Mouse (Mus musculus) heart, embryonic 14.5 days (tissue): ENCODE results near the gene Daxx. TPM values are rescaled to one million over a fixed set of nuclear protein-coding genes. Genes with fewer than 3 reads are reported as not detected.
"Not testable (repeated sequence)": the region's sequence is repeated elsewhere in the genome, so short reads cannot be mapped to it uniquely, and the experiment has no call there.

Experiments
- ATAC-seq: fragments of 200-750 bp; cut with Nextera tagmentation; 2 replicates; pipeline ENCODE4 v1.8.0; 2017; ENCODE audit warnings: low read depth, moderate TSS enrichment; ENCODE audit not compliant: insufficient number of reproducible peaks, insufficient read depth, low FRiP score
- H3K27ac ChIP-seq, 2 experiments: fragments of 200-500 bp in 1 of 2; fragments of 300-500 bp in 1 of 2; sonication (generic) in 1 of 2; replicated peaks in 1 of 2; 2 replicates each; pipeline ENCODE4 v1.5.1; 2012 to 2014; ENCODE audit warnings: low read depth in 2 of 2, low read length in 2 of 2, control low read depth in 1 of 2, mild to moderate bottlenecking in 1 of 2, mixed read lengths in 1 of 2; ENCODE audit not compliant: control insufficient read depth in 1 of 2, insufficient read depth in 1 of 2
- H3K27me3 ChIP-seq: fragments of 300-500 bp; sonication (generic); 2 replicates; pipeline ENCODE4 v1.6.1; 2014; ENCODE audit warnings: mild to moderate bottlenecking, low read length, control low read depth; ENCODE audit not compliant: control insufficient read depth, insufficient read depth
- H3K36me3 ChIP-seq: fragments of 300-500 bp; sonication (generic); 2 replicates; pipeline ENCODE4 v1.6.1; 2014; ENCODE audit warnings: mild to moderate bottlenecking, control low read depth, low read length, mixed read lengths; ENCODE audit not compliant: control insufficient read depth, insufficient read depth
- H3K4me1 ChIP-seq, 2 experiments: fragments of 200-500 bp in 1 of 2; fragments of 300-500 bp in 1 of 2; sonication (generic) in 1 of 2; 2 replicates each; pipeline ENCODE4 v1.6.1; 2012 to 2014; ENCODE audit warnings: low read length in 2 of 2, control low read depth in 1 of 2, mixed read lengths in 1 of 2; ENCODE audit not compliant: control insufficient read depth in 2 of 2, insufficient read depth in 2 of 2
- H3K4me2 ChIP-seq: fragments of 300-500 bp; sonication (generic); 2 replicates; pipeline ENCODE4 v1.6.1; 2014; ENCODE audit warnings: mild to moderate bottlenecking, low read length
- H3K4me3 ChIP-seq, 2 experiments: fragments of 200-500 bp in 1 of 2; fragments of 300-500 bp in 1 of 2; sonication (generic) in 1 of 2; 2 replicates each; pipeline ENCODE4 v1.5.1; 2012 to 2014; ENCODE audit warnings: low read length in 2 of 2, mild to moderate bottlenecking in 2 of 2, control low read depth in 1 of 2, low read depth in 1 of 2, moderate library complexity in 1 of 2; ENCODE audit not compliant: control insufficient read depth in 1 of 2, insufficient read depth in 1 of 2
- H3K9ac ChIP-seq: fragments of 300-500 bp; sonication (generic); 2 replicates; pipeline ENCODE4 v1.6.1; 2014; ENCODE audit warnings: mild to moderate bottlenecking, low read length
- H3K9me3 ChIP-seq: fragments of 300-500 bp; sonication (generic); 2 replicates; pipeline ENCODE4 v1.6.1; 2016; ENCODE audit warnings: low read length, control low read depth; ENCODE audit not compliant: control insufficient read depth
- WGBS: fragments of 180-500 bp; shearing (Covaris S2); extraction: QIAGEN DNeasy Blood & Tissue Kit; methylation state at CpG from one replicate; pipeline ENCODE4 v1.1.7; 2014; 5-methylcytosine and 5-hydroxymethylcytosine counted together
- polyA plus RNA-seq: library from polyadenylated mRNA; unstranded; fragments of >200 nt; fragmentation: Nextera tagmentation; extraction: Ambion mirVana; gene quantifications from 2 replicates; pipeline ENCODE4 v1.2.1, GENCODE M21; 2014

Gene Daxx
- polyA plus RNA-seq, 1 experiment from 2014 or later: 27.2 TPM

GRCm38 (mm10) chr17:33897114-33897794 lies 12.0 kb upstream of the Daxx start:
- no peak for ATAC-seq
- no peak overlapping the region for H3K4me2 ChIP-seq
- no peak overlapping the region for H3K9ac ChIP-seq
- no peaks in the 10 kb centered on the region for H3K9me3 ChIP-seq
- H3K27ac ChIP-seq: no peak overlapping the region
- no peaks in the 10 kb centered on the region for H3K36me3 ChIP-seq
- no peaks in the 10 kb centered on the region; a peak in 1 of 4 replicates for H3K4me1 ChIP-seq
- H3K27me3 ChIP-seq: no peaks in the 10 kb centered on the region
- 42% methylated on average over 6 of the region's 6 CpGs for WGBS
- no peak overlapping the region for H3K4me3 ChIP-seq

- not testable (repeated sequence) for H3K27ac ChIP-seq, H3K9me3 ChIP-seq, H3K36me3 ChIP-seq, H3K4me1 ChIP-seq, H3K4me3 ChIP-seq, H3K27me3 ChIP-seq, ATAC-seq, H3K9ac ChIP-seq, H3K4me2 ChIP-seq
- WGBS: 76% methylated on average over 4 of the region's 4 CpGs
Measured at GRCm38 (mm10) chr17:33898193-33898592, 11.0 kb upstream of the Daxx start.

DNA sequence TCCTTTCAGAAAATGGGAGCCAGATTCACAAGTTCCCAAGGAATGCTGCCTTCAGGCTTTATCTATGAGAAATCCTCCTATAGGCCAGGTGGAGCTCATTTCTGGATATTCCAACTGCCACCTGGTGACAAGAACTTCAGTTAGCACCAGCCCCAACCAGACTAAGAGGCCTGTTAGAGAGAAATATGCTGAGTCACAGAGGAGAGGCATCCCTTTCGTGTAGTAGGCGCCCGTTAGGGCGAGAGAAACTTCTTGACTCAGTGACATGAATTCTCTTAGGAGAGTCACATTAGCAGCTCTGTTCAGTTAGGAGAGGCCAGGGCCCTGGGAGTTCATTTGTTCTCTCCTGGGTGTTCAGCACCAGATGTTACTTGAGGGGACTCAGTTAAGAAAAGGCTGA lies 9.6 kb upstream of the Daxx start:
- Histone ChIP-seq H3K27me3 (no peaks in the 10 kb centered on the region), H3K36me3 (no peaks in the 10 kb centered on the region), H3K27ac (no peak overlapping the region), H3K9ac (no peak overlapping the region), H3K9me3 (no peaks in the 10 kb centered on the region), H3K4me2 (no peak overlapping the region), H3K4me3 (no peak overlapping the region), H3K4me1 (no peaks in the 10 kb centered on the region; a peak in 1 of 4 replicates)
- no peak for ATAC-seq
- 65% methylated on average over 4 of the region's 4 CpGs for WGBS

GRCm38 (mm10) chr17:33900281-33900988 lies 8.8 kb upstream of the Daxx start:
- WGBS: 44% methylated on average over 7 of the region's 7 CpGs
- ATAC-seq: no peak
- no peak overlapping the region for H3K9ac ChIP-seq

GRCm38 (mm10) chr17:33900989-33901314 lies 8.3 kb upstream of the Daxx start:
- Histone ChIP-seq H3K4me1 (no peaks in the 10 kb centered on the region; a peak in 1 of 4 replicates), H3K36me3 (no peaks in the 10 kb centered on the region), H3K27me3 (no peaks in the 10 kb centered on the region), H3K9me3 (no peaks in the 10 kb centered on the region), H3K4me3 (no peak overlapping the region), H3K9ac (no peak overlapping the region), H3K27ac (no peak overlapping the region), H3K4me2 (no peak overlapping the region)
- WGBS: 70% methylated on average over 4 of the region's 4 CpGs
- no peak for ATAC-seq

More at GRCm38 (mm10) chr17:33900281-33900988, 8.8 kb upstream of the Daxx start:
- Histone ChIP-seq H3K4me3 (no peak overlapping the region), H3K4me2 (no peak overlapping the region), H3K27ac (no peak overlapping the region), H3K9me3 (no peaks in the 10 kb centered on the region), H3K36me3 (no peaks in the 10 kb centered on the region), H3K27me3 (no peaks in the 10 kb centered on the region), H3K4me1 (no peaks in the 10 kb centered on the region; a peak in 1 of 4 replicates)

DNA sequence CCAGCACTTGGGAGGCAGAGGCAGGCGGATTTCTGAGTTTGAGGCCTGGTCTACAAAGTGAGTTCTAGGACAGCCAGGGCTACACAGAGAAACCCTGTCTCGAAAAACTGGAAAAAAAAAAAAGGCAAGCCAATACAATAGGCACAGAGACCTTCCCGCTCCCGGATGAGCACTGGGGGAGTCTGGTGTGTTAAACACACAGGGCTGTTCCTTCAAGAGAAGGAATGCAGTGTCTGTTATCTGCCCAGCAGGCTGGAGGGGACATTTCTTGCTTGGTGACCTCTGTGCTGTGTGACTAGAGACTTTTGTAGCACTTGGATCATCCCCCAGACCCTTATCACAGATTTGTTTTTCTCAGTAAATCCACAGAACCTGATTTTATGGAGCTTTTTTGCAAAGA lies 7.6 kb upstream of the Daxx start:
- H3K36me3 ChIP-seq: no peaks in the 10 kb centered on the region
- H3K9me3 ChIP-seq: no peaks in the 10 kb centered on the region
- peak overlapping the region in 1 of 2 experiments; percentile 50; a peak in 1 of 4 replicates for H3K27ac ChIP-seq
- no peak overlapping the region for H3K4me2 ChIP-seq
- no peaks in the 10 kb centered on the region for H3K27me3 ChIP-seq
- ATAC-seq: peak; percentile 63; the same call in 1 of the 2 replicates
- 42% methylated on average over 4 of the region's 4 CpGs for WGBS
- no peak overlapping the region for H3K9ac ChIP-seq
- no peaks in the 10 kb centered on the region; a peak in 1 of 4 replicates for H3K4me1 ChIP-seq
- H3K4me3 ChIP-seq: no peak overlapping the region

- H3K4me3 ChIP-seq: no peak overlapping the region
- ATAC-seq: no peak
- H3K4me2 ChIP-seq: no peak overlapping the region
- no peaks in the 10 kb centered on the region for H3K9me3 ChIP-seq
- 41% methylated on average over 4 of the region's 4 CpGs for WGBS
- no peaks in the 10 kb centered on the region for H3K36me3 ChIP-seq
- no peaks in the 10 kb centered on the region; a peak in 1 of 4 replicates for H3K4me1 ChIP-seq
- no peak overlapping the region for H3K9ac ChIP-seq
- H3K27ac ChIP-seq: peak overlapping the region in 1 of 2 experiments; percentile 50; a peak in 1 of 4 replicates
- no peaks in the 10 kb centered on the region for H3K27me3 ChIP-seq
Measured at GRCm38 (mm10) chr17:33902079-33902478, 7.1 kb upstream of the Daxx start.
